12 mouse cellular contexts compared by ENCODE assay signal in genomic region chr6:137702918-137703317, GRCm38 (mm10). TPM values are rescaled to one million over a fixed set of nuclear protein-coding genes. Genes with fewer than 3 reads are reported as not detected.
DNase-seq lines count a peak whose midpoint lies in the region; ATAC-seq lines count a peak whose summit lies in the region.
"Had no signal": no experiment of that assay in that cellular context is flagged by ENCODE, and none has a peak within 500 bp of the region (broad histone marks: within the 10 kb centered on the region; RNA-seq: fewer than 3 reads in every experiment).

No protein-coding gene starts in this region.

- 48% methylated on average over 4 of the region's 4 CpGs for WGBS in liver, embryonic 16.5 days (ENCODE audit: insufficient replicate concordance)
- WGBS in liver, embryonic 12.5 days (ENCODE audit: insufficient replicate concordance), result 51% methylated on average over 4 of the region's 4 CpGs
- WGBS in heart, embryonic 15.5 days, result 61% methylated on average over 4 of the region's 4 CpGs
- WGBS in hindbrain, embryonic 11.5 days, result 81% methylated on average over 4 of the region's 4 CpGs

- H3K4me2 ChIP-seq in liver, embryonic 16.5 days (ENCODE audit: low read depth, low read length), result no peak overlapping the region
- no peak overlapping the region for H3K4me2 ChIP-seq in liver, embryonic 12.5 days
- no peak overlapping the region for H3K4me2 ChIP-seq in heart, embryonic 15.5 days
- no peak overlapping the region for H3K4me2 ChIP-seq in hindbrain, embryonic 11.5 days (replicated peaks; ENCODE audit: low read depth, low read length)
- H3K4me2 ChIP-seq: embryonic facial prominence, embryonic 12.5 days; midbrain, embryonic 15.5 days had no signal

- H3K9ac ChIP-seq in liver, embryonic 16.5 days (ENCODE audit: low read depth, low read length), result no peak overlapping the region
- H3K9ac ChIP-seq in liver, embryonic 12.5 days, result no peak overlapping the region
- no peak overlapping the region for H3K9ac ChIP-seq in heart, embryonic 15.5 days
- no peak overlapping the region for H3K9ac ChIP-seq in hindbrain, embryonic 11.5 days (ENCODE audit: low read depth, low read length)
- H3K9ac ChIP-seq: embryonic facial prominence, embryonic 12.5 days; liver, embryonic 14.5 days; midbrain, embryonic 15.5 days had no signal

- H3K4me1 ChIP-seq in liver, embryonic 16.5 days (ENCODE audit: control insufficient read depth, low read depth, low read length), result no peaks in the 10 kb centered on the region
- H3K4me1 ChIP-seq in liver, embryonic 12.5 days, result peaks cover 3% of the 10 kb centered on the region; the same call in 1 of the 2 replicates
- peaks cover 20% of the 10 kb centered on the region for H3K4me1 ChIP-seq in heart, embryonic 15.5 days (replicated peaks)
- no peaks in the 10 kb centered on the region for H3K4me1 ChIP-seq in hindbrain, embryonic 11.5 days (replicated peaks; ENCODE audit: control insufficient read depth, insufficient read depth, low read length)
- H3K4me1 ChIP-seq: embryonic facial prominence, embryonic 12.5 days; midbrain, embryonic 15.5 days had no signal

- no peaks in the 10 kb centered on the region for H3K36me3 ChIP-seq in liver, embryonic 16.5 days (ENCODE audit: control insufficient read depth, insufficient read depth)
- H3K36me3 ChIP-seq in liver, embryonic 12.5 days, result no peaks in the 10 kb centered on the region
- no peaks in the 10 kb centered on the region for H3K36me3 ChIP-seq in heart, embryonic 15.5 days
- no peaks in the 10 kb centered on the region for H3K36me3 ChIP-seq in hindbrain, embryonic 11.5 days (ENCODE audit: control insufficient read depth, insufficient read depth, low read length)
- H3K36me3 ChIP-seq: embryonic facial prominence, embryonic 12.5 days; midbrain, embryonic 15.5 days had no signal

- ATAC-seq in liver, embryonic 16.5 days (ENCODE audit: low read depth), result 0 out of 2 replicates have a peak, but pooled peaks have one; percentile 7
- ATAC-seq in liver, embryonic 12.5 days, result no peak
- 0 out of 2 replicates have a peak, but pooled peaks have one; percentile 18 for ATAC-seq in heart, embryonic 15.5 days (replicated peaks; ENCODE audit: insufficient number of reproducible peaks, insufficient read depth, low FRiP score, low read depth)
- ATAC-seq in hindbrain, embryonic 11.5 days (ENCODE audit: low FRiP score), result no peak
- ATAC-seq: midbrain, embryonic 15.5 days had no signal

- H3K27ac ChIP-seq in liver, embryonic 16.5 days (ENCODE audit: low read length), result no peak overlapping the region
- H3K27ac ChIP-seq in liver, embryonic 12.5 days, result no peak overlapping the region
- H3K27ac ChIP-seq in heart, embryonic 15.5 days, result peak overlapping the region; percentile 85
- no peak overlapping the region for H3K27ac ChIP-seq in hindbrain, embryonic 11.5 days (ENCODE audit: low read depth, low read length)
- H3K27ac ChIP-seq: embryonic facial prominence, embryonic 12.5 days; liver, embryonic 14.5 days; midbrain, embryonic 15.5 days had no signal

- H3K27me3 ChIP-seq in liver, embryonic 16.5 days (ENCODE audit: control insufficient read depth, insufficient read depth, low read depth, low read length), result no peaks in the 10 kb centered on the region
- no peaks in the 10 kb centered on the region for H3K27me3 ChIP-seq in liver, embryonic 12.5 days (replicated peaks)
- no peaks in the 10 kb centered on the region for H3K27me3 ChIP-seq in heart, embryonic 15.5 days
- no peaks in the 10 kb centered on the region for H3K27me3 ChIP-seq in hindbrain, embryonic 11.5 days (ENCODE audit: control insufficient read depth, insufficient read depth, low read length)
- H3K27me3 ChIP-seq: embryonic facial prominence, embryonic 12.5 days; midbrain, embryonic 15.5 days had no signal

- H3K4me3 ChIP-seq in liver, embryonic 16.5 days (ENCODE audit: low read depth, low read length), result no peak overlapping the region
- no peak overlapping the region for H3K4me3 ChIP-seq in liver, embryonic 12.5 days
- no peak overlapping the region for H3K4me3 ChIP-seq in heart, embryonic 15.5 days
- H3K4me3 ChIP-seq in hindbrain, embryonic 11.5 days (ENCODE audit: low read depth, low read length), result no peak overlapping the region
- H3K4me3 ChIP-seq: embryonic facial prominence, embryonic 12.5 days; midbrain, embryonic 15.5 days had no signal

- DNase-seq in adrenal gland, postnatal 36 days, result peak; percentile 76 to 77
- DNase-seq in lung, postnatal 14 days, result peak; percentile 24
- DNase-seq in left cerebral cortex, adult 9 months (ENCODE audit: low spot score in 2 of 2), result no peak
- DNase-seq in hindbrain, embryonic 11.5 days (ENCODE audit: low spot score), result no peak
- DNase-seq in embryo, embryonic 10 days (ENCODE audit: low spot score), result no peak
- DNase-seq: cerebellum, adult 8-10 months had no signal

- H3K9me3 ChIP-seq in liver, embryonic 16.5 days (replicated peaks; ENCODE audit: control insufficient read depth, low read length), result no peaks in the 10 kb centered on the region
- no peaks in the 10 kb centered on the region for H3K9me3 ChIP-seq in liver, embryonic 12.5 days (replicated peaks)
- no peaks in the 10 kb centered on the region for H3K9me3 ChIP-seq in heart, embryonic 15.5 days (replicated peaks)
- H3K9me3 ChIP-seq in hindbrain, embryonic 11.5 days (ENCODE audit: control insufficient read depth, low read length), result no peaks in the 10 kb centered on the region
- H3K9me3 ChIP-seq: embryonic facial prominence, embryonic 12.5 days; midbrain, embryonic 15.5 days had no signal

RNA-seq across cellular contexts. Expression of gene Strap, which starts 32.0 kb away (rescaled TPM):
- 58.8 and 63.8 TPM in 2 replicates for polyA plus RNA-seq in liver, embryonic 16.5 days (2015; fragmentation: Nextera tagmentation; extraction: Ambion mirVana)
- 130 and 131 TPM in 2 replicates for polyA plus RNA-seq in liver, embryonic 12.5 days (2016; fragmentation: Nextera tagmentation; extraction: Ambion mirVana)
- 100 to 1,000 TPM; 120 to 128 TPM for total RNA-seq in adrenal gland, postnatal 36 days (2021)
- 106 and 109 TPM in 2 replicates for polyA plus RNA-seq in heart, embryonic 15.5 days (2015; fragmentation: Nextera tagmentation; extraction: Ambion mirVana)
- polyA plus RNA-seq in hindbrain, embryonic 11.5 days (2014; fragmentation: Nextera tagmentation; extraction: Ambion mirVana), result 245 and 263 TPM in 2 replicates

RNA-seq across cellular contexts. Expression of gene Eps8, which starts 48.2 kb away (rescaled TPM):
- 2.3 and 3.7 TPM in 2 replicates for polyA plus RNA-seq in liver, embryonic 16.5 days (2015; fragmentation: Nextera tagmentation; extraction: Ambion mirVana)
- polyA plus RNA-seq in liver, embryonic 12.5 days (2016; fragmentation: Nextera tagmentation; extraction: Ambion mirVana), result 1.5 and 1.7 TPM in 2 replicates
- total RNA-seq in adrenal gland, postnatal 36 days (2021), result 10 to 100 TPM; 35.6 to 43.2 TPM
- 25.0 and 33.3 TPM in 2 replicates for polyA plus RNA-seq in heart, embryonic 15.5 days (2015; fragmentation: Nextera tagmentation; extraction: Ambion mirVana)
- polyA plus RNA-seq in hindbrain, embryonic 11.5 days (2014; fragmentation: Nextera tagmentation; extraction: Ambion mirVana), result 9.3 and 9.4 TPM in 2 replicates

RNA-seq across cellular contexts. Expression of gene Dera, which starts 51.4 kb away (rescaled TPM):
- 38.9 and 40.6 TPM in 2 replicates for polyA plus RNA-seq in liver, embryonic 16.5 days (2015; fragmentation: Nextera tagmentation; extraction: Ambion mirVana)
- polyA plus RNA-seq in liver, embryonic 12.5 days (2016; fragmentation: Nextera tagmentation; extraction: Ambion mirVana), result 60.1 and 63.6 TPM in 2 replicates
- total RNA-seq in adrenal gland, postnatal 36 days (2021), result 10 to 100 TPM; 14.2 to 25.2 TPM
- 37.2 and 38.1 TPM in 2 replicates for polyA plus RNA-seq in heart, embryonic 15.5 days (2015; fragmentation: Nextera tagmentation; extraction: Ambion mirVana)
- polyA plus RNA-seq in hindbrain, embryonic 11.5 days (2014; fragmentation: Nextera tagmentation; extraction: Ambion mirVana), result 54.1 and 62.5 TPM in 2 replicates

Comparison
In these comparisons a context has a peak if more than half of its experiments do, and no peak if none do; other contexts are left out.
1. ATAC-seq: peak in liver, embryonic 16.5 days (single experiment) and heart, embryonic 15.5 days (single experiment); none in liver, embryonic 12.5 days (single experiment) and hindbrain, embryonic 11.5 days (single experiment).
2. DNase-seq: peak in adrenal gland, postnatal 36 days (2 of 2) and lung, postnatal 14 days (single experiment); none in left cerebral cortex, adult 9 months (0 of 2), hindbrain, embryonic 11.5 days (single experiment) and embryo, embryonic 10 days (single experiment).